Mouse (Mus musculus): ENCODE data around the gene Tctex1d1.

DNA sequence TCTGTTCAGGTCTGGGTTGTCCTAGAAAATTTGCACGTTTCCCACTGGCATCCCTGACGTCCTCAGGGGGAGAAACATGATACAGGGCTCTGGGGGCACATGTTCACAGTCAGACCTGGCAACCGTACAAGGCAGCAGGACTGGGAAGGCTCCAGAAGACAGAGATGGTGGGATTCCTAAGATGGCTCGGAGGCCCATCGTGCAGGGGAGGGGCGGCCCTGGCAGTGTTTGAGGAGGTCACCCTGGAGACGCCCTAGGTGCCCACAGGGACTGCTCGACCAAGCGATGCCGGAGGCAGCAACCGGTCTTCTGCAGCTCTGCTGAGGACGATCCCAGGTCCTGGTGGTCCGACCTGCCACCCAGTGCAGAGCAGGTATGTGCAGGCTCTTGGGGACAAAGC, at the start of gene Tctex1d1:
- TF ChIP-seq CTCF (IDR thresholded peaks at IDR 0.05; ENCODE audit: borderline replicate concordance, extremely low read depth, insufficient read depth, insufficient read length), result no peak
- TF ChIP-seq POLR2A (IDR thresholded peaks at IDR 0.05; ENCODE audit: borderline replicate concordance, extremely low read depth, insufficient read depth, insufficient read length, poor library complexity, severe bottlenecking), result no peak
